Mouse (Mus musculus) small intestine, adult 2 months (tissue): ENCODE data around the gene Rasgef1b.

Experiments used
- CTCF ChIP-seq: fragments of 200-500 bp; IDR thresholded peaks from 2 replicates; pipeline ENCODE4 v1.5.1; 2012; ENCODE audit warnings: low read depth, mild to moderate bottlenecking, control low read depth, inconsistent platforms, low read length, moderate library complexity, mixed read lengths; ENCODE audit not compliant: insufficient replicate concordance, insufficient read length; ENCODE audit errors: extremely low read depth
- POLR2A ChIP-seq: fragments of 200-500 bp; IDR thresholded peaks from 2 replicates; pipeline ENCODE4 v1.6.1; 2012; ENCODE audit warnings: low read depth, mild to moderate bottlenecking, control low read depth, inconsistent platforms, low read length, moderate library complexity

DNA sequence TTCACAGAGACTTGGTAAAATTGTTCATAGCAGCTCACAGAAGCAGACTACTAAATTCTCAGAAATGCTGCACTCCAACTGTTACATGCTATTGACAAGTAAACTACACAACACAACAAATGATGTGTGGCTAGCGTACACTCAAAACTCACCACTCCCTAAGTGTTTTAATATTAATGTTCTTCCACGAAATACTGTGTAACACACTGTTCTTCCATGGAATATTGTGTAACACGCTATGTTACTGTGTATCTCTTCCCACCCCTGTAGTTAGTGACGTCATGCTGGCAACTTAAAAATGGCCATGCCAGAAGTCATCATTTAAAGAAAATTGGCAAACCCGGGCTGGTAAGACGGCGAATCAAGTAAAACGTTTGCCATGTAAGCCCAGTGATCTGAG, 299.6 kb downstream of the Rasgef1b start:
- no peak for TF ChIP-seq CTCF
- TF ChIP-seq POLR2A: no peak
